Mouse (Mus musculus) erythroid progenitor cell, adult 5-6 weeks (primary cell): Measurements from ENCODE around the gene Slc22a21. TPM values are rescaled to one million over a fixed set of nuclear protein-coding genes. Genes with fewer than 3 reads are reported as not detected.

Experiments used
- ATAC-seq: replicated peaks from 2 replicates; pipeline ENCODE4 v1.8.0; 2016; ENCODE audit warnings: moderate number of reproducible peaks, mild to moderate bottlenecking, moderate TSS enrichment, inconsistent platforms; ENCODE audit not compliant: poor library complexity, low FRiP score, severe bottlenecking
- total RNA-seq, 2 experiments: library from RNA; stranded (forward) in 1 of 2; stranded (reverse) in 1 of 2; fragments of 150-400 nt in 1 of 2; fragments of 186-747, 209-891 nt in 1 of 2; gene quantifications; 2 replicates each; pipeline versions ENCODE4 v1.2.3 to v1.2.4; 2015 to 2017; ENCODE audit warnings: low replicate concordance in 2 of 2

The Slc22a21 gene
- total RNA-seq (2015; ENCODE audit: low replicate concordance), result 4.7 and 7.5 TPM in 2 replicates
- 4.2 and 11.9 TPM in 2 replicates for total RNA-seq (2017; ENCODE audit: low replicate concordance)

DNA sequence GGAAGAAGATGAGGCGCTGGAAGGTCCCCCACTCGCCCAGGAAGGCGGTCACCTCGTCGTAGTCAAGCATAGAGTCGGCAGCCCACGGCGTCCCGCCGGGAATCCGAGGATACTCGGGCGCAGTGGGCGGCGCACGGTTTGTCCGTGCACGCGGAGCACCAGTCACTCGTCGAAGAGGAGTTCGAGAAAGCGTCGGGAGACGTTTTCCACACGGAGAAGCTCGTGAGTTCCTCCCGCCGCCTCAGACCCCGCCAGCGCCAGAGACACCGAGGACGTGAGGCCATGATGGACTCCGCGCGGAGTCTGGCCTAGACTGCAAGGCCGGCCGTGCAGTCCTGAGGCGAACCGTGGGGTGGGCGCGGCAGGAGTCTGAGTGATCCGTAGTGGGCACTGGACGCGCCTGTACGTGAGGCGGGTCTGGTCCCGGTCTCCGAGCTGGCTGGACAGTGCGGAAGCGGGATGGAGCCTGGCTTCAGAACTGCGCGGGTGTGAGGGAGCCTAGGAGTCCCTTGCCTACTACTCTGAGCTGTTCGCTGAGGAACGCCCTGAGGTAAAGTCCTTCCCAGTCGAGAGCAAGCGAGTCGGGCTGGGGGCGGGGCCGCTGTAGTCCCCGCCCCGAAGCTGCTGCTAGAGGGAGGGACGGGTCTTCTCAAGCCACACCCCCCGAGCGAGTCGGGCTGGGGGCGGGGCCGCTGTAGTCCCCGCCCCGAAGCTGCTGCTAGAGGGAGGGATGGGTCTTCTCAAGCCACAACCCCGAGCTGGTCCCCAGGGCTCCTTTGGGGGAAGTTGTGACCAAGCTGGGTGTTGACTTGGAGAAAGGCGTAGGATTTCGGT is at the start of gene Slc22a21:
TSS of gene Slc22a21 (minus strand) at position 545 of the 834 bp plus-strand sequence.
- peak; percentile 78 for ATAC-seq

DNA sequence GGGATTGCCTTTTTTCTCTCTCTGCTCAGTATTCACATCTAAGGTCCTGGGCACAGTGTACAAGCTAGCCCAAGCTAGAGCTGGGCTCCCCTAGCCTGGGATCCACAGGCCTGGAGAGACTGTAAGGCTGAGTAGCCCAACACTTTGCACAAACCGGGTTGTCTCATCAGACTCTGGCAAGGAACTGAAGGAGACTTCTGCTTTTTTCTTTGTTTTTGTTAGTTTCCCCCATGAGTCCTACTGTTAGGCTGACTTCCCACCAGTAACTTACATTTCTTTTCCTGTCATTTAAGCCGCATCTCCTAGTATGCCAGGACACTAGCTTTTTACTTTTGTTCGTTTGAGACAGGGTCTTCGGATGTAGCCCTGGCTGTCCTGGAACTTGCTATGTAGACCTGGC is 48.9 kb upstream of the Slc22a21 start:
- peak; percentile 5; the same call in 1 of the 2 replicates for ATAC-seq

DNA sequence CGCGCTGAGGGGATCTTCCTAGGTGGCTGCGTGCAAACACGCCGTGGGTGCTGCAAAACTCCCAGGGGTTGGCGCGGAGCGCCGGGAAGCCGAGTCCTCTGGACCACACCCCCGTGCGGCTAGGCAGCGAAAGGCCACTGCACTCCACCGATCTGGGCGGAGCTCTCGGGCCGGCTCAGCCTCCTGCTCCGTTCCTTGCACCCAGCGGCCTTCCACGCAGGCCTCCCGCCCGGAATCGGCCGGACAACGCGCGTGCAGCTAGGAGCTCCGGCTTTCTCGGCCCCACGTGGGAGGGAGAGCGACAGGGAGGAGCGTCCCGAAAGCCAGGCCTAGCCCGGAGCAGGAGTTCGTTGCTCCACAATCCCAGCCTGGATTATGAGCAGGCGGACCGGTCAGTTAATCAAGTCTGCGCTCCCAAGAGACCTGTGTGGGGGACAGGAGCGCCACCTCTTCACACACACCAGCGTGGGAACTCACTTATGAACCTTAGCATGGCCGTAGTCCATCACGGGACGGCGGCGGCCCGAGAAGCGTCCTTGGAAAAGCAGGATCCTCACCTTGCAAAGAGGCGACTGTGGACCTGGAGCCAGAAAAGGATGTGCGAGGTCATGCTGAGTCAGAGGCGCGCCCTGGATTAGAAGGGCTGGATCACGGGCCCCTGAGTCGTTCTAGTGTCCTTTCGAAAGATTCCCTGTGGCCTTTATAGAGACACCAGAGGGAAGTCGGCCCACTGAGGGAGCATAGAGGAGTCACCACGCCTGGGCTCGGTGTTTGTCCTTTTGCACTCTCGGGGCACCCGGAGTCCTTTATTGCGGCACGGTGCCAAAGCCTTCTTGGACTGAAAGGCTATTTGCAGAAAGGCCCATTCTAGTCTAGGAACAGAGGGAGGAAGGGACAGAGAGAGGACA is 48.2 kb upstream of the Slc22a21 start, which contains the start of gene Slc22a4:
TSS of gene Slc22a4 (minus strand) at position 47 of the 908 bp plus-strand sequence.
- peak; percentile 78 for ATAC-seq

DNA sequence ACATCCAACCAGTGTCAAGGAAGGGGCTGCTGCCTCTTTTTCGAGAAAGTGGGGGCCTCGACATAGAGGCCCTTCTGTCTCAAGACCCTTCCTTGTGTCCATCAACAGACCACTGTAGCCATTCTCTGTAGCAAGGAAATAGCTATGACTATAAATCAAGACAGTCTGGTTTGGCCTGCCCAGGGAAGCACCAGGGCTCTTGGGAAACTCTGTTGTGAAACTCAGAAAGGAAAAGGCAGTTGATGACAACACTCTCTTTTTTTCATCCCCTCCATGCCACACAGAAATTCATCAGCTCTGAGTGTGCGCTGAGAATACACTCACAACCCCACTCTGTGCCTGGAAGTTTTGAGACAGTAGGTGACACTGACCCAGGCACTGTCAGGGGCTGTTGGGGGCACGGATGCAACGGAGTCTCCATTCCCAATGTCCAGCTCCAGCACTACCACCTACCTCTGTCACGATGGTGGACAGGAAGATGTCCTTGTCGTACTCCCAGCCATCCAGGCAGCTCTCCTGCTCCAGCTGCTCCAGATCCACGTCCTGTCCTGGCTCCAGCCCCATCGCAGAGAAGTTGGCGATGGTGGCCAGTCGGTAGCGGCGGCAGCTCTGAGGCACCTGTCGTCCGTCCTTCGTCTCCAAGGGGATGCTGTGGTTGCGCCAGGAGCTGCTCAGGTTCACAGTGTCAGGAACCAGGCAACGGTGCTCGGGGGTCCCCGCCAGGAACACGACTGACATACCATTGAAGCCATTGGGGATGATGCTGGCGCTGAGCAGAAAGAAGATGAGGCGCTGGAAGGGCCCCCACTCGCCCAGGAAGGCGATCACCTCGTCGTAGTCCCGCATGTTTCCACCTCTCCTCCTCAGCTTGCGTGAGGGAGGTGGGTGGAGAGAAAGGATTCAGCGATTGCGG is 47.3 kb upstream of the Slc22a21 start:
- ATAC-seq, result no peak

DNA sequence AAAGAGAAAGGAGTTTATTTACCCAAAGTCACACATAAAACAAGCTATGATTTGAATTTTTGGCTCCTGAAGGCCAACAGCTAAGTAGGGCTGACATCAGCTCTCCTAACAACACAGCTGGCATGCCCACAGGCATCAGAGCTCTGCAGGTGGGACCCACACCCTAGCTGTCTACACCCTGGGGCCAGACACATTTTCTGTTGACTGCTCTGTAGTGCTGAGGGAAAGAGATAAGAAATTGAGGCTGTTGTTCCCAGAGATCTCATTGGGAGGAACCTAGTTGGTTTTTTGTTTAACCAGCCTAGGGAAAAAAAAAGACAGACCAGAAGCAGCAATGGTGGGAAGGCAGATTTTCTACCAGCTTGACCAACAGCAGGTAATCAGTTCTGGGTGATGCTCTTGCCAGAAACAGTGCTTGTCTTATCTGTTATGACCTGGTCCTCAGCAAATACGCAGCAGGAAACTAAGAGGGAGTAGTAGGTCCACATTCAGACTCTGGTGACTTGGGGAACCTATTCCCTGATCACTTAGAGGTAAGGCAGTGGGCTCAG is 46.4 kb upstream of the Slc22a21 start:
- peak; percentile 69 for ATAC-seq

DNA sequence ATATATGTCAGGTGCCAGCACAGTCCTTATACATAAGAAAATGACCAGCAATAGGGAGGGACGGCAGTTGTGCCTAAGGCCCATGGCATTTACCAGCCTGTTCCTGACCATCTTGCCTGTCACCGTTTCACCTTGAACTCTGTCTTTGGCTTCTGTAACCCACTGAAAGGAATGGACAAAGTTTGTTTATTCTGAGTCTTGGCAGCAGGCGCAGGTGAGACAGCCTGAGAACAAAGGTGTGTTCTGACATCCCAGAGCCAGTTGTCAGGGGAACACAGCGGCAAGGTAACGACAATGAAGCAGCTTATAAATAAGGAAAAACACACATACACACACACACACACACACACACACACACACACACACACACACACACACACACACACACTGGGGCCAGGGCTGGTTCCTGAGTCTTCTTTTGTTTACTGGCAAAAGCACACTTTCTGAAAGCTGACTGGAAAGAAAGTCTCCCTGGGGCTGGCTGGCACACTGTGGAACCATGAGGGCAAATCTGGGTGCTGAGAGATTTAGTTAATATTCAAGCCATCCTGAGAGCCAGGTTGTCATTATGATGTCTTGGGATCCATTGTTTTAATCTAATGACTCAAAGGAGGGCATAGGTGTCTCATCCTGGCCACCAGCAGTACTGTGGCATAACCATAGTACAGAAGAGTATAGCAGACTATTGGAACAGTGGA is 41.4 kb upstream of the Slc22a21 start:
- no peak for ATAC-seq

DNA sequence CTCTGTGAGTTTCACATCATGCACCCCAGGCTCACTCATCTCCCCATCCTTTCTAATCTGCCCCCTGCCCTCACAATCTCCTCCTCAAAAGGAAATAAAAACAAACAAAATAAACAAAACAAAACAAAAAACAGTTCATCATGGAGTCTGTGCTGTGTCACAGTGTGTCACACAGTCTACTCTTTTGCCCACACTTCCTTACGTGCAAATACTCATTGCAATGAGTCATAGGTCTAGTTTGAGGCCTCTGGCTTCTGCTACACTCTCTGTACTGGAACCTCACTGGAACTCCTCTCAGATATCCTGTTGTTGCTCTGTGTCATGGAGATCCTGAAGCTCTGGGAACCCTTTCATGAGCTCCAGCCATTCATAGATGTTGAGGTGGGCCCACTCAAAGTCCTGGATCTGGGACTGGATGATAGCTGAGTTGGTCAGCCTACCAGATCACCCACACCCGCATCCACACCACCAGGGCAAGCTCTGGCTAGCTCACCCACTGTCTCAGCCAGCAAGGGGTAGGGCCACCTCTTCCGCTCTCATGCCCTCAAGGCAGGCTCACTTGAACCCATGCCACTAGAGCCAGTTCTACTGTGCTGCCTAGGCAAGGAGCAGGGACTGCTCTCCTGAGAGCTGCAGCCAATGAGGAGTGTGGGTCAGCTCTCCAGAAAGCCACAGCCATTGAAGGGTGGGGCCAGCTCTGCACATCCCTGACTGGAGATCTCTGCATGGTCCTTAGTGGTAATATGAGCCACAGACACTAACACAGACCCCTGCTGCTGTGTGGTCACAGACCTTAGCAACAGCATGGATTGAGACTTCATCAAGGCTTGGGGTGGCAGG is 39.0 kb upstream of the Slc22a21 start:
- ATAC-seq, result no peak

DNA sequence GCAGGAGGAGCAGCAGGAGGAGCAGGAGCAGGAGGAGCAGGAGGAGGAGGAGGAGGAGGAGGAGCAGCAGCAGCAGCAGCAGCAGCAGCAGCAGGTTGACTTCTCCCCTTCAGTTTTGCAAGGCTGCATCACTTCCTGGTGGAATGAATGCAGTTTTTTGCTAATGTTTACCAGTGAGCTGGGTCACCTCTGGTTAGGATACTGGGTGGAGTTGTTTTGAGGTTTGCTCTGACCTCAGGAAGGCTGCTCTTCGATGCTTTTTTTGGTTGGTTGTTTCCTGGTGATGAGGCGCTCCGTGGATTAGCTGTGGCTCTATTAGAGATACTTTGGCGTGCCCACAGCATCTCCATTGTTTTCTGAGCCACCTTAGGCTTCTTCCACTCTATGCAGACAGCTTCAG is 37.5 kb upstream of the Slc22a21 start:
- ATAC-seq, result no peak

DNA sequence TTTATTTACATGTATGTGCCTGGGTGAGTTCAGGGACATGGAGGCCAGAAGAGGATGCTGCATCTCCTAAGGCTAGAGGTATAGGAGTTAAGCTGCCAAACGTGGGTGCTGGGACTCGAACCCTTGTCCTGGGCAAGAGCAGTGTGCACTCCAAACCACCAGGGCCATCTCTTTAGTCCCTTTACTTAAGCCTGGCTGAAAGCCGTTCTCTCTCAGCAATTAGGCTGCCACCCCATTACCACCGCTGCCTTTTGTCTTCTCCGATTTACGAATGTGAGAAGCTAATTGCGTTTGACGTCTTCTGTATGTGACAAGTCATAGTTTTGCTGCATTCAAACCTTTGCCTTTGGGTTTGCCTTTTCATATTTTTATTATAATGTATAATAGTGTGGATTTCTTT is 35.9 kb upstream of the Slc22a21 start:
- no peak for ATAC-seq

DNA sequence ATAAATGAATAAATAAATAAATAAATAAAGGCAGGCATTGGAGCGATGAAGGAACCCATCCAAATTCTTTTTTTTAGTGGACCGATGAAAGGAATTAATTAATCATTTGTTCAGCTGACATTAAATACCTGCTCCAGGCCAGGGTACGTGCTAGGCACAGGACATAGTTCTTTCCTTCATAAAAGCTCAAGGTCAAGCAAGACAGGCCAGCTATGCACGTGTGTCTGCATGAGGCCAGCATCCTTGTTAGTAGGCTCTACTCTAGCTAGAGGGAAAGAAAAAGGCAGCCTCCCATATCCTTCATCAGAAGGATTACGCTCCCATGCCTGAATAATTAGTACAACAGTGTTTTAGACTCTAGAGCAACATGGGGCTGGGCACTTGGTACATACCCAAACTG is 32.8 kb upstream of the Slc22a21 start:
- no peak for ATAC-seq

DNA sequence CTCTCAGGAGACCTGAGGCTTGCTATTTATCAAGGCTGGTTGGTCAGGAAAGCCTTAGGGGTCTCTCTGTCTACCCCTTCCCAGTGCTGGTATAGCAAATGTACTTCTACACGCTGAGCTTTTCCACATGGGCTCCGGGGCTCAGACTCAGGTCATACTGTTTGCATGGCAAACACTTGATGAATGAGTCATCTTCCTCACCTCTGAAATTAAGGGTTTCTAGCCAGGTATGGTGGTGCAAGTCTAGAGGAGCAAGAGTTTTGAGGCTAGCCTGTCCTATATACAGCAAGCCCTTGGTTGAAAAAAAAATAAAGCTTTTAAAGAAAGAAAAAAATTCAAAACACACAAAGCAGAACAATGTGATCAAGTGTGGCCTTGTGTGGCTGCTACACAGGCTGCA is 31.1 kb upstream of the Slc22a21 start:
- no peak for ATAC-seq

DNA sequence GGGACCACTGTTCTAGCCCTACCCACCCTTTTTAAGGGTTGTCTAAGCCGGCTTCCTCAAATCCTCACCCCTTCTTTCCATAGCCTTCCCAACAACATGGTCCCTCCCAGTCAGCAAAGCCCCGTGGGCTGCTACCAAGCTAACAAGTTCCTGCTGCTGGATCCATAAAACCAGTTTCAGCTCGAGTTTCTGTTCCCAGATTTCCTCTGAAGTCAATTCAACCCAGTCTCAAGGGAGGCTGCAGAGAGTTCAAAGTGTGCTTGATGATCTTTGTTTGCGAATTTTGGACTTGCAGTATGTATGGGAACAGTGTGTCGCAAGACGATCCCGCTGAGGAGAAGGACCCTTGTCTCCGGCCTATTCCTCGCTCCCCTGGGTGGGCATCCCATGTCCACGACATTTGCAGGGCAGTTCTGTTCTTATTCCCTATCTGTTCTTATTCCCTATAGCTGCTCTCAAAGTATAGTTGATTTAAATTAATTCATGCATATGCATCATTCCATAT is 28.3 kb upstream of the Slc22a21 start:
- ATAC-seq, result no peak

DNA sequence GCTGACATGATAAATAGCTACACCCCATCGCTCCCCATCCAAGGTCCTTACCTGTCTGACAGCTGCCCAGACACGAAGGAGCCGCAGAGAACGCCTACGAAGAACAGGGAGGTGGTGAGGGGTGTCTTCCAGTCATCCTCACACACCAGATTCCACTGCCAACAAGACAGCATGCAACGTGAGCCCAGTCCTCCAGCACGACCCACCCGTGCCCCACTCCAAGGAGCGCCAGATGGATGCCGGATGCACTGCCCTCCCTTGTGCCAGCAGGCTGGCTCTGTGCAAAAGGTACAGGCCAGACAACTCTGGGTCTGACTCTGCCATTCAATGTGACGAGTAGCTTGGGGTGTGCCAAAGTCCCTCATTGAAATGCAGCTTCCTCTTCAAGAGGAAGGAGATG is 27.6 kb upstream of the Slc22a21 start:
- ATAC-seq, result no peak

DNA sequence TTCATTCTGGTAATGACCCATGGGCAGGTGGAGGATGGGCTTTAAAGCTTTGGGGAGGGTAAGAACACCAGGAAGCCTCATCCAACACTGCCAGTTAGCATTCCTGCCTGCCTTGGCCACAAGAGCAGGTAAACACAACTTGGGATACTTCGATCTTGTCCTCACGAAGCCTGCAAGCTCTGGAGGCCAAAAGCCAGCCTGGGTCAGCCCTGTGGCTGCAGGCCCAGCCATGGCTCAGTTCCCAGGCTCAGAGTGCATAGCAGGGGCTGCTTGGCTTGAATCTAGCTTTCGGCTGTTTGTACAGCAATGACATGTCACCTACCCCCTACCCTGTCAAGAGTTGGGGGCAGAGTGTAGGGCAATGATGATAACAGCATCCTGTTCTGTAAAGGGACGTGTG is 26.8 kb upstream of the Slc22a21 start:
- no peak for ATAC-seq

DNA sequence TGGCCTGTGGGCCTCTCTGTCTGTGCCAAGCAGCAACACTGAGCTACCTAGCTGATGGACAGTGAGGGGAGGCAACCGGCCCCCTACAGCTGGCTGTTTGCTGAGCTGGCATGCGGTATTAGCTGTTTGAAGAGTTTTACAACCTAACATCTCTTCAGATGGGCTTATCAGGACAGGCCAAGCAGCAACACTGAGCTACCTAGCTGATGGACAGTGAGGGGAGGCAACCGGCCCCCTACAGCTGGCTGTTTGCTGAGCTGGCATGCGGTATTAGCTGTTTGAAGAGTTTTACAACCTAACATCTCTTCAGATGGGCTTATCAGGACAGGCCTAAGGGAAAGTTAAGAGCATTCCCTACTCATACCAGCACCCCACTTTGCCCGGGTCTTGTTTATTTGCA is 26.2 kb upstream of the Slc22a21 start:
- peak; percentile 55 for ATAC-seq

DNA sequence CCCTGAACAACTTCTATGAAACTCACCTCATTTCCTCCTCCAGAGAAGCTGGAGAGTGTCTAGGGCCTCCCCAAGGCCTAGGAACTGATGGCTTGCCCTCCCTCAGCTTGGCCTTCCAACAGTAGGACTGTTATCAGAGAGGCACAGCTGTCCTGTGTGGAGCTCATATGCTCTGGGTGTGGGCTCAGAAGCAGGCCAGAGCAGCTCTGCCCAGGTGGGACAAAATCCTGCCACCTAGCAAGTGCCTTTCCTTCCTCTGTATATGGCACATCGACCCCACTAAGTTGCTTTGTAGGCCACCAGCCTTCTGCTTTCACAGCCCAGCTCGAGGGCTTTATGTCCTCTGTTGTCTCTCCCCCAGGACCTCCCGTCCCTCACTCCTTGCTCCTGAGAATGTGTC is 24.6 kb upstream of the Slc22a21 start:
- ATAC-seq, result peak; percentile 89

DNA sequence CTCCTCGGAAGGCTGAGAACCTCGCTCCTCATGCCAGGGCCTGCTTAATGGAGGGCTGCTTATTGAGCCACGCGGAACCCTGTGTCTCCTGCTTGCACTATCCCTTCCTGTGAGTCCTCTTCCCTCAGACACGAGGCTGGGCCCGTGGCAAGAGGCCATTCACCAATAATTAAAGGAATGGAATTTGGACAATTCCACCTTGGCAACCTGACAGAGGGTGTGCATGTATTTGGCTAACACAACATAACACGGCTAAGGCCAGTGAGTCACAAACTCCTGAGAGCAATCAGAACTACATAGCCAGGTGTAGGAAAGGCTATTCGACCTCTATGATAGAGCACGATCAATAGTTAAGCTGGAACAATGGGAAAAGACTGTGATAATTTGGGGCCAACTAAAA is 24.1 kb upstream of the Slc22a21 start:
- ATAC-seq, result no peak
